ENCODE assay signal across 10 mouse cellular contexts in the genomic region with DNA sequence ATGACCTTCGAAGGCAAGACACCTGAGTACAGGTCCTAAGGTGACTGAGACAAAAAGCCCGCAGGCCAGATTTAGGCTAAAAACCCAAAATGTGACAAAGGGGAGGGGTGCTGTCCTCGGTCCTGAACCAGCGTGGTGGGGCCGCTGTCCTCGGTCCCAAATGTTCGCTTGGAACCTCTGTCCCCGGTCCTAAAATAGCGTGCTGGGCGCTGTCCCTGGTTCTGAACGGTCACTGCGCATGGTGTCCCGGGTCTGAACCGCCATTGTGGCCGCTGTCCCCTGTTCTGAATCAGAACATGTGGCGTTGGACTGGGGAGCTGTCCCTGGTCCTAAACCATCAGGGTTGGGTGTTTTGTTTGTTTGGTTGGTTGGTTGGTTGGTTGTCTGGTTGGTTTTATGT.
DNase-seq lines count a peak whose midpoint lies in the region; ATAC-seq and TF ChIP-seq lines count a peak whose summit lies in the region.
"Had no signal": no experiment of that assay in that cellular context is flagged by ENCODE, and none has a peak within 500 bp of the region (broad histone marks: within the 10 kb centered on the region; RNA-seq: fewer than 3 reads in every experiment).

No protein-coding gene starts in this region.

- no peaks in the 10 kb centered on the region for H3K36me3 ChIP-seq in liver, embryonic 12.5 days
- H3K36me3 ChIP-seq in embryonic facial prominence, embryonic 13.5 days, result no peaks in the 10 kb centered on the region
- H3K36me3 ChIP-seq in heart, embryonic 14.5 days (ENCODE audit: control insufficient read depth, insufficient read depth, low read length), result no peaks in the 10 kb centered on the region
- H3K36me3 ChIP-seq in kidney, postnatal 0 days (ENCODE audit: insufficient read depth, low read length), result no peaks in the 10 kb centered on the region
- H3K36me3 ChIP-seq in liver, embryonic 16.5 days (ENCODE audit: control insufficient read depth, insufficient read depth), result no peaks in the 10 kb centered on the region
- H3K36me3 ChIP-seq: G1E; liver, embryonic 15.5 days had no signal

- no peak; the same call in 1 of the 2 replicates for ATAC-seq in liver, embryonic 12.5 days
- peak; percentile 76 for ATAC-seq in embryonic facial prominence, embryonic 13.5 days (ENCODE audit: insufficient number of reproducible peaks, insufficient read depth, low FRiP score, low TSS enrichment, low read depth)
- ATAC-seq in heart, embryonic 14.5 days (ENCODE audit: insufficient number of reproducible peaks, insufficient read depth, low FRiP score, low read depth), result peak; percentile 87
- ATAC-seq in kidney, postnatal 0 days (replicated peaks; ENCODE audit: low FRiP score, low read depth), result peak; percentile 91
- 0 out of 2 replicates have a peak, but pooled peaks have one; percentile 27 for ATAC-seq in liver, embryonic 16.5 days (ENCODE audit: low read depth)

- no peak overlapping the region for H3K9ac ChIP-seq in liver, embryonic 12.5 days
- H3K9ac ChIP-seq in embryonic facial prominence, embryonic 13.5 days, result no peak overlapping the region
- no peak overlapping the region for H3K9ac ChIP-seq in heart, embryonic 14.5 days (ENCODE audit: low read length)
- no peak overlapping the region for H3K9ac ChIP-seq in kidney, postnatal 0 days (ENCODE audit: low read depth, low read length)
- H3K9ac ChIP-seq in liver, embryonic 16.5 days (ENCODE audit: low read depth, low read length), result no peak overlapping the region
- H3K9ac ChIP-seq: liver, embryonic 15.5 days had no signal

- H3K4me3 ChIP-seq in liver, embryonic 12.5 days, result no peak overlapping the region
- no peak overlapping the region for H3K4me3 ChIP-seq in embryonic facial prominence, embryonic 13.5 days
- no peak overlapping the region for H3K4me3 ChIP-seq in heart, embryonic 14.5 days (ENCODE audit: control insufficient read depth in 1 of 2, insufficient read depth in 1 of 2, low read depth in 1 of 2, low read length in 2 of 2)
- no peak overlapping the region for H3K4me3 ChIP-seq in kidney, postnatal 0 days (replicated peaks; ENCODE audit: low read depth, low read length)
- no peak overlapping the region for H3K4me3 ChIP-seq in liver, embryonic 16.5 days (ENCODE audit: low read depth, low read length)
- H3K4me3 ChIP-seq: liver, embryonic 15.5 days had no signal

- TF ChIP-seq CTCF in kidney, postnatal 0 days (IDR thresholded peaks at IDR 0.05; ENCODE audit: low read depth), result no peak; the same call in 1 of the 2 replicates

- no peaks in the 10 kb centered on the region for H3K9me3 ChIP-seq in liver, embryonic 12.5 days (replicated peaks)
- no peaks in the 10 kb centered on the region for H3K9me3 ChIP-seq in embryonic facial prominence, embryonic 13.5 days
- no peaks in the 10 kb centered on the region for H3K9me3 ChIP-seq in heart, embryonic 14.5 days (ENCODE audit: control insufficient read depth, low read length)
- H3K9me3 ChIP-seq in kidney, postnatal 0 days (replicated peaks; ENCODE audit: low read length), result no peaks in the 10 kb centered on the region
- H3K9me3 ChIP-seq in liver, embryonic 16.5 days (replicated peaks; ENCODE audit: control insufficient read depth, low read length), result no peaks in the 10 kb centered on the region
- H3K9me3 ChIP-seq: liver, embryonic 15.5 days had no signal

- peak; percentile 80 for DNase-seq in liver
- peak; percentile 96 for DNase-seq in kidney, postnatal 0 days (ENCODE audit: low spot score)
- DNase-seq in ovary, postnatal 36 days (ENCODE audit: low spot score), result peak; percentile 88
- peak; percentile 68 for DNase-seq in yolk sac, embryonic 10.5 days (ENCODE audit: low spot score)

- H3K27me3 ChIP-seq in liver, embryonic 12.5 days (replicated peaks), result no peaks in the 10 kb centered on the region
- H3K27me3 ChIP-seq in embryonic facial prominence, embryonic 13.5 days, result no peaks in the 10 kb centered on the region
- H3K27me3 ChIP-seq in heart, embryonic 14.5 days (ENCODE audit: control insufficient read depth, insufficient read depth, low read length), result no peaks in the 10 kb centered on the region
- no peaks in the 10 kb centered on the region for H3K27me3 ChIP-seq in kidney, postnatal 0 days (ENCODE audit: insufficient read depth, low read length)
- no peaks in the 10 kb centered on the region for H3K27me3 ChIP-seq in liver, embryonic 16.5 days (ENCODE audit: control insufficient read depth, insufficient read depth, low read depth, low read length)
- H3K27me3 ChIP-seq: liver, embryonic 15.5 days had no signal

- no peak overlapping the region for H3K4me2 ChIP-seq in liver, embryonic 12.5 days
- no peak overlapping the region for H3K4me2 ChIP-seq in embryonic facial prominence, embryonic 13.5 days
- H3K4me2 ChIP-seq in heart, embryonic 14.5 days (ENCODE audit: low read length), result no peak overlapping the region
- no peak overlapping the region for H3K4me2 ChIP-seq in kidney, postnatal 0 days (ENCODE audit: low read length)
- no peak overlapping the region for H3K4me2 ChIP-seq in liver, embryonic 16.5 days (ENCODE audit: low read depth, low read length)
- H3K4me2 ChIP-seq: liver, embryonic 15.5 days had no signal

- H3K27ac ChIP-seq in liver, embryonic 12.5 days, result no peak overlapping the region
- no peak overlapping the region for H3K27ac ChIP-seq in embryonic facial prominence, embryonic 13.5 days
- no peak overlapping the region for H3K27ac ChIP-seq in heart, embryonic 14.5 days (replicated peaks in 1 of 2; ENCODE audit: control insufficient read depth in 1 of 2, insufficient read depth in 1 of 2, low read depth in 2 of 2, low read length in 2 of 2)
- H3K27ac ChIP-seq in kidney, postnatal 0 days, result no peak overlapping the region
- no peak overlapping the region for H3K27ac ChIP-seq in liver, embryonic 16.5 days (ENCODE audit: low read length)
- H3K27ac ChIP-seq: liver, embryonic 15.5 days had no signal

- H3K4me1 ChIP-seq in liver, embryonic 12.5 days, result no peaks in the 10 kb centered on the region
- H3K4me1 ChIP-seq in embryonic facial prominence, embryonic 13.5 days, result no peaks in the 10 kb centered on the region
- no peaks in the 10 kb centered on the region for H3K4me1 ChIP-seq in heart, embryonic 14.5 days (ENCODE audit: control insufficient read depth in 2 of 2, insufficient read depth in 2 of 2, low read length in 2 of 2)
- H3K4me1 ChIP-seq in kidney, postnatal 0 days (replicated peaks; ENCODE audit: insufficient read depth, low read length), result no peaks in the 10 kb centered on the region
- no peaks in the 10 kb centered on the region for H3K4me1 ChIP-seq in liver, embryonic 16.5 days (ENCODE audit: control insufficient read depth, low read depth, low read length)
- H3K4me1 ChIP-seq: liver, embryonic 15.5 days had no signal

- WGBS in liver, embryonic 12.5 days (ENCODE audit: insufficient replicate concordance), result 14% methylated on average over 16 of the region's 16 CpGs
- 6% methylated on average over 16 of the region's 16 CpGs for WGBS in embryonic facial prominence, embryonic 13.5 days
- 6% methylated on average over 16 of the region's 16 CpGs for WGBS in heart, embryonic 14.5 days
- 5% methylated on average over 16 of the region's 16 CpGs for WGBS in kidney, postnatal 0 days
- 9% methylated on average over 16 of the region's 16 CpGs for WGBS in liver, embryonic 16.5 days (ENCODE audit: insufficient replicate concordance)
